Comparison of ENCODE assay signal across 8 mouse cellular contexts in the genomic region with DNA sequence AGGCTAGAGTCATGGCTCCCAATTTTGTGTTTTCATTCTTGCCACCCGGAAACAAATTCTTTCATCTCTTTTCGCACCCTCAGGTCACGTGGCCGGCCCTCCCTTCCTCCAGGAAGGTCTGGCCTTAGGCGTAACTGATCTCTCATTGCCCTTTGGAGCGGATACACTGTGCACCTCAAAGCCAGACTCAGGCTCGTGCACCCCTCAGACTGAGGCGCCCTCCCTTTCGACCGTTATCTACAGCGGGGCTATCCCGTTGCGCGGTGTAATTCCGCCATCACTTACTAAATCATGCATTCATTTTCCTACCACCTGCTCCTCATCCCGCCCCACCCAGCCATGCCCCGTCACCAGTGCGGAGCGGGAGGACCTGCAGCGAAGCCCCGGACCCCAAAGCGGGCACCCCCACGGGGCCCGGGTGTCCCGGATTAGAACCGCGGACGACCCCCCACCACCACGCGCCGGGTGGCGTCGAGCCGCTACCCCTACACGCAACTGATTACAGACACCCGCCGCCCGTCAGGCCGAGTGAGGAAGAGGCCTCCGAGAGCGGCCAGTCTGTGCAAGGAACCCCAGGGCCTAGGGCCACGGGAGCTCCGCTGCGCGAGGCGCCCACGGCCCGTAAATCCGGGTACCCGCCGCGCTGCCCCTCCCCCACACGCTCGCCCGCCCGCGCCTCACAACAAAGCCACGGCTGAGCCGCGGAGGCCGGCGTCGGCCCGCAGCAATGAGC. TPM values are rescaled to one million over a fixed set of nuclear protein-coding genes. Genes with fewer than 3 reads are reported as not detected.
DNase-seq lines count a peak whose midpoint lies in the region; ATAC-seq and TF ChIP-seq lines count a peak whose summit lies in the region.

No protein-coding gene starts in this region.

- H3K27me3 ChIP-seq in liver, postnatal 0 days (ENCODE audit: insufficient read depth, low read length) = no peaks in the 10 kb centered on the region
- no peaks in the 10 kb centered on the region for H3K27me3 ChIP-seq in neural tube, embryonic 11.5 days (ENCODE audit: control insufficient read depth, insufficient read depth, low read length)

- no peak for TF ChIP-seq CTCF in liver, postnatal 0 days (IDR thresholded peaks at IDR 0.05; ENCODE audit: low read depth)

- under 1% methylated on average over 62 of the region's 64 CpGs for WGBS in liver, postnatal 0 days (ENCODE audit: insufficient replicate concordance)
- WGBS in neural tube, embryonic 11.5 days = under 1% methylated on average over 57 of the region's 64 CpGs

- TF ChIP-seq EP300 in liver, postnatal 0 days (IDR thresholded peaks at IDR 0.05; ENCODE audit: low read depth) = no peak

- H3K4me3 ChIP-seq in liver, postnatal 0 days (ENCODE audit: low read depth, low read length) = peak overlapping the region; percentile 96
- H3K4me3 ChIP-seq in neural tube, embryonic 11.5 days (ENCODE audit: low read depth, low read length) = peak overlapping the region; percentile 100

- H3K36me3 ChIP-seq in liver, postnatal 0 days (replicated peaks; ENCODE audit: insufficient read depth, low read length) = peaks cover 12% of the 10 kb centered on the region
- H3K36me3 ChIP-seq in neural tube, embryonic 11.5 days (ENCODE audit: control insufficient read depth, insufficient read depth, low read length) = no peaks in the 10 kb centered on the region

- peak overlapping the region; percentile 92 for H3K9ac ChIP-seq in liver, postnatal 0 days (replicated peaks)
- H3K9ac ChIP-seq in neural tube, embryonic 11.5 days (ENCODE audit: low read length) = peak overlapping the region; percentile 100

- DNase-seq in 416B (ENCODE audit: low read depth) (peak; percentile 76), NIH3T3 (ENCODE audit: low read depth) (peak; percentile 50)
- peak; percentile 61 for DNase-seq in embryo, embryonic 9.5 days (ENCODE audit: extremely low spot score)
- DNase-seq in heart, adult 9 months (ENCODE audit: low spot score in 2 of 2) = peak; percentile 27 to 48
- DNase-seq in kidney, adult 9 months = peak; percentile 80
- DNase-seq in liver, postnatal 0 days = peak; percentile 71
- DNase-seq in neural tube, embryonic 11.5 days (ENCODE audit: low spot score) = peak; percentile 70
- peak; percentile 75 for DNase-seq in testis, postnatal 10 days (ENCODE audit: low spot score)

- peak overlapping the region; percentile 87 for H3K4me2 ChIP-seq in liver, postnatal 0 days (ENCODE audit: low read depth, low read length)
- H3K4me2 ChIP-seq in neural tube, embryonic 11.5 days (ENCODE audit: low read depth) = peak overlapping the region; percentile 67

- H3K27ac ChIP-seq in liver, postnatal 0 days (ENCODE audit: low read depth) = peak overlapping the region; percentile 86
- peak overlapping the region; percentile 90 for H3K27ac ChIP-seq in neural tube, embryonic 11.5 days (ENCODE audit: low read depth, low read length)

- H3K9me3 ChIP-seq in liver, postnatal 0 days (ENCODE audit: low read length) = no peaks in the 10 kb centered on the region
- H3K9me3 ChIP-seq in neural tube, embryonic 11.5 days (ENCODE audit: control insufficient read depth, low read length) = no peaks in the 10 kb centered on the region

- ATAC-seq in liver, postnatal 0 days = peak; percentile 71
- peak; percentile 75 for ATAC-seq in neural tube, embryonic 11.5 days (ENCODE audit: insufficient read depth, low FRiP score, low TSS enrichment)

- H3K4me1 ChIP-seq in liver, postnatal 0 days (ENCODE audit: insufficient read depth) = peaks cover 19% of the 10 kb centered on the region
- H3K4me1 ChIP-seq in neural tube, embryonic 11.5 days (ENCODE audit: control insufficient read depth, insufficient read depth, low read length) = peaks cover 2% of the 10 kb centered on the region; the same call in 1 of the 2 replicates

RNA-seq across cellular contexts. Expression of a gene that starts 0.5 kb away (rescaled TPM):
- 7.7 and 9.9 TPM in 2 replicates for polyA plus RNA-seq in liver, postnatal 0 days (2015; fragmentation: Nextera tagmentation; extraction: Ambion mirVana)
- polyA plus RNA-seq in neural tube, embryonic 11.5 days (2014; fragmentation: Nextera tagmentation; extraction: Ambion mirVana) = 21.0 and 23.8 TPM in 2 replicates

Comparison
In these comparisons a context has a peak if more than half of its experiments do, and no peak if none do; other contexts are left out.
1. Peak in every context shown above with its lines: DNase-seq, ATAC-seq, H3K4me3 ChIP-seq and H3K27ac ChIP-seq.